Mouse (Mus musculus) hindbrain, embryonic 13.5 days (tissue): ENCODE results near the gene Mks1. TPM values are rescaled to one million over a fixed set of nuclear protein-coding genes. Genes with fewer than 3 reads are reported as not detected.

Experiments used
- ATAC-seq: fragments of 200-750 bp; cut with Nextera tagmentation; 2 replicates; pipeline ENCODE4 v1.8.0; 2017; ENCODE audit warnings: moderate TSS enrichment; ENCODE audit not compliant: low FRiP score
- H3K27ac ChIP-seq: fragments of 300-500 bp; sonication (generic); 2 replicates; pipeline ENCODE4 v1.5.1; 2015; ENCODE audit warnings: inconsistent platforms, mild to moderate bottlenecking, moderate library complexity
- H3K27me3 ChIP-seq: fragments of 300-500 bp; sonication (generic); 2 replicates; pipeline ENCODE4 v1.6.1; 2015; ENCODE audit warnings: mild to moderate bottlenecking, inconsistent platforms
- H3K36me3 ChIP-seq: fragments of 300-500 bp; sonication (generic); 2 replicates; pipeline ENCODE4 v1.6.1; 2015; ENCODE audit warnings: mild to moderate bottlenecking, inconsistent platforms
- H3K4me1 ChIP-seq: fragments of 300-500 bp; sonication (generic); replicated peaks from 2 replicates; pipeline ENCODE4 v1.6.1; 2015; ENCODE audit warnings: inconsistent platforms
- H3K4me2 ChIP-seq: fragments of 300-500 bp; sonication (generic); 2 replicates; pipeline ENCODE4 v1.6.1; 2015; ENCODE audit warnings: inconsistent platforms, mild to moderate bottlenecking, moderate library complexity
- H3K4me3 ChIP-seq: fragments of 300-500 bp; sonication (generic); 2 replicates; pipeline ENCODE4 v1.5.1; 2015; ENCODE audit warnings: mild to moderate bottlenecking, inconsistent platforms
- H3K9ac ChIP-seq: fragments of 300-500 bp; sonication (generic); 2 replicates; pipeline ENCODE4 v1.6.1; 2015; ENCODE audit warnings: mild to moderate bottlenecking, inconsistent platforms
- H3K9me3 ChIP-seq: fragments of 300-500 bp; sonication (generic); 2 replicates; pipeline ENCODE4 v1.6.1; 2016; ENCODE audit warnings: inconsistent platforms
- WGBS: fragments of 180-500 bp; shearing (Covaris S2); methylation state at CpG from one replicate; pipeline ENCODE4 v1.1.7; 2015; 5-methylcytosine and 5-hydroxymethylcytosine counted together
- polyA plus RNA-seq: library from polyadenylated mRNA; unstranded; fragments of >200 nt; fragmentation: Nextera tagmentation; extraction: Ambion mirVana; gene quantifications from 2 replicates; pipeline ENCODE4 v1.2.1, GENCODE M21; 2015

The Mks1 gene
- polyA plus RNA-seq, 1 experiment from 2014 or later = 15.3 TPM

GRCm38 (mm10) chr11:87883493-87883892, 30.5 kb downstream of the Mks1 start:
- ATAC-seq = no peak
- no peaks in the 10 kb centered on the region for H3K9me3 ChIP-seq
- 0 out of 2 replicates have a peak, but pooled peaks cover 3% of the 10 kb centered on the region for H3K27me3 ChIP-seq
- H3K4me1 ChIP-seq = no peaks in the 10 kb centered on the region
- no peak overlapping the region for H3K9ac ChIP-seq
- H3K36me3 ChIP-seq = no peaks in the 10 kb centered on the region
- no peak overlapping the region for H3K4me2 ChIP-seq
- no peak overlapping the region for H3K4me3 ChIP-seq
- 43% methylated on average over 5 of the region's 5 CpGs for WGBS
- H3K27ac ChIP-seq = no peak overlapping the region

DNA sequence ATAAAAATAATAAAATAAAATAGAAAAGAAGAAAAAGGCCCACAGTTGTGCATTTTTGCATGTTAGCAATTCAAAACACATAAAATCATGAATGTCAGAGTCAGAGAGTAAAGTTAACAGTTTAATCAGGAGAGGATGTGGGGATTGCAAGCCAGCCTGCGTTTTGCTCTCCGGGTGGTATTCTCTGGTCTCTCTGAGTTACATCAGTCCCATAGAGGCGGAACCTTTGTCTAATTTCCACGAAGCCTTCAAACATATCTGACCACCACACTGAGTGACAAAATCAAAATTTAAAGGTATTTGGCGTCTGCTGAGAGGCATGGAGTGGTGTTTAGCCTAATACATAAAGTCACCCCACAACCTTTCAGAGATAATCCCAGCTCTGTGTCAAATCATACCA, 31.8 kb downstream of the Mks1 start:
- ATAC-seq = no peak
- no peak overlapping the region for H3K9ac ChIP-seq
- 89% methylated on average over 5 of the region's 5 CpGs for WGBS
- H3K4me2 ChIP-seq = no peak overlapping the region
- no peaks in the 10 kb centered on the region for H3K9me3 ChIP-seq
- 0 out of 2 replicates have a peak, but pooled peaks cover 3% of the 10 kb centered on the region for H3K27me3 ChIP-seq
- H3K36me3 ChIP-seq = no peaks in the 10 kb centered on the region
- H3K27ac ChIP-seq = no peak overlapping the region
- no peaks in the 10 kb centered on the region for H3K4me1 ChIP-seq
- H3K4me3 ChIP-seq = no peak overlapping the region

DNA sequence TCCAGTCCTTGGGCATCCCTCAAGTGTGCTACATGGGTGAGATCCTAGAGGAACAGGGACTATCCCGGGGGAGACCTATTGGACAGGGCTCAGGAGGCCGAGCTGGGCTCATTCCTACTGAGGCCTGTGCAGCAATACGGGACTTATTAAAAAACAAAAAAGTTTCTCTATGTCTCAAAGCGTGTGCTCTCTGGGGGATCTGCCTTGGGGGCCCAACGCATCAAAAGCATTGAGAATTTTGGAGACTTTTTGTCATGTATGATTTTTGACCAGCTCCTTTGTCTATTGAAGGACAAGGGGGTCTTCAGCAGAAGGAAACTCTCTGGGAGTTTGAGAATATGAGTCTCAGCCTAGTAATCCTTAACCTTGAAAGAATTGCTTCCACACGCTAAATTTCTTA, 39.2 kb downstream of the Mks1 start, which contains the start of gene Olfr462:
Gene Olfr462, minus strand, starts transcription at position 101 of the 400 bp plus-strand sequence.
- H3K4me2 ChIP-seq = no peak within 1 kb of the TSS
- no peak within 1 kb of the TSS for H3K9ac ChIP-seq
- no peak for ATAC-seq
- no peaks in the 10 kb centered on the region for H3K4me1 ChIP-seq
- no peaks in the 10 kb centered on the region for H3K9me3 ChIP-seq
- WGBS = 90% methylated on average over 6 of the region's 6 CpGs
- H3K36me3 ChIP-seq = no peaks in the 10 kb centered on the region
- no peak within 1 kb of the TSS for H3K27ac ChIP-seq
- H3K27me3 ChIP-seq = peaks cover 3% of the 10 kb centered on the region; the same call in 1 of the 2 replicates
- no peak within 1 kb of the TSS for H3K4me3 ChIP-seq

DNA sequence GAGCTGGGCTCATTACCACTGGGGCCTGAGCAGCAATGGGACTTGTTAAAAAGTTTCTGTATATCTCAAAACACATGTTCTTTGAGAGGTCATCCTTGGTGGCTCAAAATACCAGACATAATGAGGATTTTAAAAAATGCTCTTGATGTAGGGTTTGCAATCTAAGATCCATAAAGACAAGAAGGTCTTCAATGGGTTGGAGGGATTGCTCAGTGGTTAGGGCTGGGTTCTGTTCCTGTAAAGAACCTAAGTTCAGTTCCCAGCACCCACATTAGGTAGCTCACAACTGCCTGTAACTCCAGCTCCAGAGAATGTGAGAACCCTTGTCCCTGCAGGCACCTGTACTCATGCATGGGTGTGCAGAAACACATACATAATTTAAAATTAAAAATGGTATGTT, 44.3 kb downstream of the Mks1 start, which contains the start of gene Olfr463:
Gene Olfr463, minus strand, starts transcription at position 101 of the 400 bp plus-strand sequence.
- Histone ChIP-seq H3K4me2 (no peak within 1 kb of the TSS), H3K9ac (no peak within 1 kb of the TSS), H3K4me1 (no peaks in the 10 kb centered on the region), H3K27me3 (peaks cover 5% of the 10 kb centered on the region), H3K4me3 (no peak within 1 kb of the TSS), H3K36me3 (no peaks in the 10 kb centered on the region), H3K9me3 (no peaks in the 10 kb centered on the region), H3K27ac (no peak within 1 kb of the TSS)
- no peak for ATAC-seq

- Histone ChIP-seq H3K4me2 (no peak overlapping the region), H3K36me3 (no peaks in the 10 kb centered on the region), H3K27me3 (no peaks in the 10 kb centered on the region), H3K4me1 (no peaks in the 10 kb centered on the region), H3K4me3 (no peak overlapping the region), H3K9ac (no peak overlapping the region), H3K27ac (no peak overlapping the region), H3K9me3 (no peaks in the 10 kb centered on the region)
- 80% methylated on average over 3 of the region's 3 CpGs for WGBS
- ATAC-seq = no peak
These were observed 51.3 kb downstream of the Mks1 start for GRCm38 (mm10) chr11:87904331-87904730.

Other genes with a start within 250 kb of the Mks1 start
- 0.51 and 0.63 TPM in 2 replicates for gene Hsf5, start 236.1 kb upstream of the Mks1 start, polyA plus RNA-seq
- gene Rnf43, start 190.5 kb upstream of the Mks1 start, polyA plus RNA-seq = 0.71 and 0.75 TPM in 2 replicates
- gene Supt4a, start 115.7 kb upstream of the Mks1 start, polyA plus RNA-seq = 143 and 150 TPM in 2 replicates
- gene Tspoap1, start 92.7 kb upstream of the Mks1 start, polyA plus RNA-seq = 40.7 and 40.8 TPM in 2 replicates
- 0.65 and 1.00 TPM in 2 replicates for gene Mpo, start 59.6 kb upstream of the Mks1 start, polyA plus RNA-seq
- gene Lpo, start 24.9 kb upstream of the Mks1 start, polyA plus RNA-seq = 0.41 and 1.5 TPM in 2 replicates
- gene Epx, start 22.3 kb downstream of the Mks1 start, polyA plus RNA-seq = 0.06 TPM in 1 of 2 replicates, not detected in the other
- gene Olfr462, start 39.1 kb downstream of the Mks1 start, polyA plus RNA-seq = not detected in 2 replicates
- not detected in 2 replicates for gene Olfr463, start 44.2 kb downstream of the Mks1 start, polyA plus RNA-seq
- 0.10 and 0.23 TPM in 2 replicates for gene Olfr464, start 67.8 kb downstream of the Mks1 start, polyA plus RNA-seq
- 50.6 and 51.1 TPM in 2 replicates for gene Dynll2, start 134.3 kb downstream of the Mks1 start, polyA plus RNA-seq
- gene Srsf1, start 194.2 kb downstream of the Mks1 start, polyA plus RNA-seq = 282 and 298 TPM in 2 replicates
- 53.9 TPM in 2 replicates for gene Vezf1, start 215.1 kb downstream of the Mks1 start, polyA plus RNA-seq
- 46.4 and 49.5 TPM in 2 replicates for gene Cuedc1, start 244.8 kb downstream of the Mks1 start, polyA plus RNA-seq